Mouse (Mus musculus) yolk sac, embryonic 10.5 days (tissue): ENCODE measurements around the gene Tgm6.
A peak's percentile ranks its signal among the peaks of the same experiment; 100 is the strongest.

Experiments used
- DNase-seq: peaks from one replicate; pipeline ENCODE4 v3.0.0-alpha.2; 2017; ENCODE audit warnings: low spot score

Gene Tgm6

DNA sequence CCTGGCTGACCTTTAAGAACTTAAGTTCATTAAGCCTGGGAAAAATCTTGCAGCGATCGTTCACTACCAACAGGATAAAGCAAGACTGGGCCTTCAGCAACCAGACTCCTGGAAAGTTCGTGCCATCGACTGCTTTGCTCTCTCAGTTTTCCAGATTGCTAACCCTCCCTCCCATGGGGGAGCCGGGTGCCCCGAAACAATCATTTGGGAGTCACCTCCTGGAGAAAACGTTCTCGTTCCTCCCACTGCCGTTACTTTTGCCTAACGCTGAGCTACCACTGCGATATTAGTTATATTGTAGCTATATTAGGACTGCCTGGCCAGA, 66.1 kb downstream of the Tgm6 start:
- peak; percentile 9 for DNase-seq

DNA sequence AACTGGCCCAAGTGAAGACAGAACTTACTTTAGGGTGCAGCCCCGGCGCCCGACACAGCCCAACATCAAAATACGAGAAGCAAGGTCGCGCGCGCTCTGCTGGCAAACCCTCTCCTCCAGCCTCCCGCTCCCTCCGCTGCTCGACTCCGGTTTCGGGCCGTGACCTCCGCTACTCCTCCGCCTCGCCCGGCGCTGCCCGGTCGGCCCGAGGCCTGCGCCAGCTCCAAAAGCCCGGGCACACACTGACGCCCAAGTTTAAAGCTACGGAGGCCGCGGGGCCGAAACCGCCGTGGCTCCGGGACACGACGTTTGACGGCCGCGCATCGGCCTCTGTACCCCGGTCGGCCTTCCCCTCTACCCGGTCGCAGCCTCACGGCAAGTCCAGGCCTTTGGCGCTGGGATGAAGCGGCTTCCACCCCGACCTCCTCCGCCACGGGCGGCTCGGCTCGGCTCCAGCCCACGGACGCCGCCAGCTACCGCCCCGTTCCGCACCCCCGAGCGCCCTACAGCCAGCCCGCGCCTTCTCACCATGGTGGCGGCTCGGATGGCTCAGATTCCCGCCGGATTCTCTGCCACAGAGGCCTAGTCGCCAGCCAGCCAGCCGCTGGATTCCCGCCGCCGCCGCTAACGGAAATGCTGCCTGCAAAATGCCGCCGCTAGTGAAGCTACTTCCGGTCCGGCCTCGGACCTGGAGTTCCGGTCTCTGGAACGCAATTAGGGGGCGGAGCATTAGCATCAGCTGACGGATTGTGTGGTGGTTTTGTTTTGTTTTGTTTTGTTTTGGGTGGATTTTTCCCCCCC, 66.7 kb downstream of the Tgm6 start, which contains the start of gene Snrpb:
Gene Snrpb (minus strand): TSS at position 698 of the 801 bp plus-strand sequence.
- peak; percentile 86 for DNase-seq

DNA sequence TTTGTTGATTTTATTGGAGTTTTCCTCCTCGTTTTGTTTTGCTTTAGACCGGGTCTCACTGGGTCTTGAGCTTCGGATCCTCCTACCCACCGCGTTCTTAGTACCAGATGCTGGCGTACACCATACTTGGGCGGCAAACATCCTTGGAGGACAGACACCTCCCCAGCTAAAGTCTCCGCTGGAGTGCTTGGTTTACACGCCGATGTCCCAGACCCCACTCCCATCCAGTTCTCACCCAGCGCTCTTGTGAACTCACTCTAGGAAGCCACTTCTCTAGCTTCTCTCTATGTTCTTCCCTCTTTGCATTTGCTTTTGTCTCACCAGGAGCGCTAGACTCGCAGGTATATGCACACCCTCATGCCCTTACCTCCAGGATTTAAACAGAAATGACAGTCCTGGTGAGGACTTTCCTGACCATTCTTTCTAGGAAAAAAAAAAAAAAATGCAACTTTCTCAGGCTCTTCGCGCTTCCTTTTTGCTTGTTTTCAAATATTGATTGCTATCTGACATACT, 67.3 kb downstream of the Tgm6 start:
- no peak for DNase-seq

DNA sequence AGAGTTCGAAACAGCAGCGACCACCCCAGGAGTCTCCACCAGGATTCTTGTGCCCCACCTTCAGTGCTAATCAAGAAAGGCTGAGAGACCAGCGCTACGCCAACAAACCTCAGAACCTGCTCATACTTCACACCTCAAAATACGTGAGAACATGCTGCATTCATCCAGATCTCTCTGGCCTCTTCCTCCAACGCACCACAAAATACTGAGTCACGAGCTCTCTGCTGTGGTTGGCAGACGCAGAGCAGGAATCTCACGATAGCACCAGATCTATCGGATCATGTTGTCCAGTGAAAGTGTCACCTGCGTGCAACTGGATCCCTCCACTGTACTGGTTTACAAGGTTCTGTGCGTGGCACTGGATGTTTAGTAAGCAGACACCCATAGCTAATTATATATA, 76.2 kb downstream of the Tgm6 start:
- DNase-seq, result no peak

DNA sequence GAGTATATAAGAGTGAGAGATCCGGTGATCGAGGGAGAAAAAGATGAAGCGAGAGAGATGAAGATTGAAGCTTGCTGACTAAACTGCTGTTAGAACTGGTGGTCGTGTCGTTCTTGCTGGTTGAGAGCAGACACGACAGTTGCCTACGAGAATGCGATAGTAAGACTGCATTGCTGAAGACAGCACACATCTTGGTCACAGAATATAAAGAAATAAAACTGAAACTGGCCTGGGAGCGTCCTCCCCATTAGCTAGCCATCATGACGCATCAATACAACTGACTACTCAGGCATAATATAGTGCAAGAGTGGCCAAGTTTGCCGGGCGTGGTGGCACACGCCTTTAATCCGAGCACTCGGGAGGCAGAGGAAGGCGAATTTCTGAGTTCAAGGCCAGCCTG, 82.7 kb downstream of the Tgm6 start, which contains the start of gene Tmc2:
Gene Tmc2 (plus strand): TSS at position 301 of the 400 bp plus-strand sequence.
- no peak for DNase-seq

DNA sequence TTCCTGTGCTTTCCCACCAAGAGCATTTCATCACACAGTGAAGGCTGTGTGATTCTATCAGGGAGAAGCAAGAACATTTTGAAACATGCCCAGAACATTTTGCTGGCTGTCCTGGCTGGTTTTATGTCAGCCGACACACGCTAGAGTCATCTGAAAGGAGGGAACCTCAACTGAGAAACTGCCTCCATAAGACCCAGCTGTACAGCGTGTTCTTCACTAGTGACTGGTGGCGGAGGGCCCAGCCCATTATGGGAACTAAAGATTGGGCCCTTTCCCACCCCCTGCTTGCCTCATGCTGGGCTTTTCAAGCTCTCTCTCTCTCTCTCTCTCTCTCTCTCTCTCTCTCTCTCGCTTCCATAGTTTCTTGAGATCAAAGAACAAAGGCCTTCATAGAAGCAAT, 88.7 kb downstream of the Tgm6 start:
- no peak for DNase-seq
